Mouse (Mus musculus): ENCODE measurements around the gene Chrm3.
"Not testable (repeated sequence)": the region's sequence is repeated elsewhere in the genome, so short reads cannot be mapped to it uniquely, and the experiment has no call there.

Chrm3 gene

DNA sequence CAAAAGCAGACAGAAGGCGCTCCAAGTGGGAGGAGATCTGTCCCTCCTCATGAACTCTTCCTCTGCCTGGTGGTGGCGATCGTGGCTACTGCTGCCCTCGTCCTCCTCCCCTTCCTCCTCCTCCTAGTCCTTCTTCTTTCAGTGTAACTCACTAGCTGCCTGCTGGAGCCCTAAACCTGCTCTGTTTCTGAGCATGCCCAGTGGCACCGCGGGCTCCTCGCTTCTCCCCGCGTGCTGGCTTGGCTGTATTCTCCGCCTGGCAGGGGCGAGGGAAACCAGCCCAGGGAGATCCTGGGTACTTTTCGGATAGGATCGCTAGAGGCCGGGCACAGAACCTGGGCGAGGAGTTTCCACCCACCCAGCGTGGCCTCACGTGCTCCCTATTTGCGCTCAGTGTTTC lies at the start of gene Chrm3:
TSS of gene Chrm3 (minus strand) at position 71 of the 400 bp plus-strand sequence.
- no peak for DNase-seq (ENCODE audit: extremely low read depth, low read depth)

DNA sequence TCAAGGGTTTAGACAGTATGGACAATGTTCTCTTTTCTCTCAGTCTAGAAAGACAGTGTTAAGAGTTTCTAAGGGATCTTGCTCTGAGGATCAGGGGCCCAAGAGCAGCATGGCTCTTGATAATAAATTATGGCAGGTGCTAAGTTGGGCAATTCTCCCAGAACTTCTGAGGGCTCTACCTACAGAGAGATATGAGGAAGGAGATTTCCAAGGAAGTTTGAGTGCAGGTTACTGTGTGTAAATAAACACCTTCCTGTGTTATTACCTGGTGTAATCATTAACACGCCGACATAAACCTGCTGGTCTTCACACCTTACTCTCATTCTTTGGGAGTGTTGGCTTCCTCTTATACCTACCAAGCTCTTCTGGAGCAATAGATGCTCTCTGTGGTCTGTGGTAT lies 33.7 kb upstream of the Chrm3 start:
- no peak for DNase-seq (ENCODE audit: extremely low read depth, low read depth)

DNA sequence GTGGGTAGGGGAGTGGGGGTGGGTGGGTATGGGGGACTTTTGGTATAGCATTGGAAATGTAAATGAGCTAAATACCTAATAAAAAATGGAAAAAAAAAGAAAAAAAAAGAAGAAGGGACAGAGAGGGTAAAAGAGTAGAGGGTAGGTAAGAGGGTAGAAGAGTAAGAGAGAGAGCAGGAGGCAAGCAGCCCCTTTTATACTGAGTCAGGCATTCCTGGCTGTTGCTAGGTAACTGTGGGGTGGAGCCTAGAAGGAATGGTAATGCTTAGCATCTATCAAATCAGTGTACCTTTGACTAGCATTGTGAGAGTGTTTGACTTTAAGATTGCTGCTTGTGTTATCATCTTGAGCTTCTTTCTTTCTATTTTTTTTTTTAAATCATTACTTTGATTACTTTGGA lies 14.8 kb upstream of the Chrm3 start:
- DNase-seq (ENCODE audit: extremely low read depth, low read depth) = not testable (repeated sequence)

DNA sequence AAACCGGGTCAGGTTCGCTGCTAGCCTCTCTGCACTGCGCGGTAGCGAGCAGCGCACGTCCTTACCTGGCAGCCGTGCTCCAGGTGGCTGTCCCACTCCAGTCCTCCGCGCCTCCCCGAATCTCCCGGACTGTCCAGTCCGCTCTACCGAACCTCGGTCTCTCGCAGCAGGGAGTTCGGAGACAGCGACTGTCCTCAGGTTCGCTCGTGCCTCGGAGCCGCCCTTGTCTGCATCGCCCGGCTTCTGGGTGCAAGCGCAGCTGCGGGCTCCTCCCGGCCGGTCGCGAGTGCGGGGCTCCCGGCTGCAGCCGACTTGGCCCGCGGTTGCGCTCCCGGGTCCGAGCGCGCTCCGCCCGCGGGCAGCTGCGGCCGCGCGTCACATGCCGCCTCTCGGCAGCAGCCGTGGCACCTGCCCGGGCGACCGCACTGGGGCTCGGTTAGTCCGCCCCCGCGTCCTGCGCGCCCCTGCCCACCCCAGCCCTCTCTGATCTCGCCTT lies 400 bp downstream of the Chrm3 start:
- DNase-seq (ENCODE audit: extremely low read depth, low read depth) = no peak

DNA sequence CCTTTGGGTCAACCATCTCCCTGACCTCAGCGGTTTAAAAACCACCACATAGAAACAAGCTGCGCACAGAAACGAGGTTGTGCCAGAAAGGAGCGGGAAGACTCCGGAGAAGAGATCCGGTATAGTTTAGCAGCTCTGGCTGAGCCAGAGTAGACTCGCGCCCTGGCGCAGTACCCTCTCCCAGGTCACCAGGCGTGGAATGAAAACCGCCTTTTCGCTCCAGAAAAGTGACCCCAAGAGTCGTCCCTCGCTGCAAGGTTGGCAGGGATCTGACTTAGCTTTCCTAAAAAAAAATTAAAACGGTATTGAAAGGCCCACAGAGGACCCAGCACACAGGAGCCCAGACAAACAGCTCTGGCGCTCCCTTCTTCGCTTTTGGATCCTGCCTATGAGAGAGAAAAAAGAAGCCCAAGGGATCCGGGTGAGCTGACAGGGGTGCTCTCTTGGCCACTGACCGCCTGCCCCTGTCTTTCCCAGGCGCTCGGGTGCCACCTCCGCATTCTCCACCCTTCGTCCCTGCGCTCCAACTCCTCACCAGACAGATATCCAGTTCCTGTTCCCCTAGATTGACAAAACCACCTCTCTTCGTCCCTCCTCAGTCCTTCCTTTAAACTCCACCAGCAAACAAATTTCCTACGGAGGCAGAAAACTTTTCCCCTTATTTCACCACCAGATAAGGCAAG lies 990 bp downstream of the Chrm3 start:
- no peak for DNase-seq (ENCODE audit: extremely low read depth, low read depth)

GRCm38 (mm10) chr13:10355796-10356195 lies 4.9 kb downstream of the Chrm3 start:
- no peak for DNase-seq (ENCODE audit: extremely low read depth, low read depth)

- no peak for DNase-seq (ENCODE audit: extremely low read depth, low read depth)
These were observed 5.6 kb downstream of the Chrm3 start for GRCm38 (mm10) chr13:10354885-10355575.

- DNase-seq (ENCODE audit: extremely low read depth, low read depth) = no peak
These were observed 8.5 kb downstream of the Chrm3 start for GRCm38 (mm10) chr13:10352141-10352540.

DNA sequence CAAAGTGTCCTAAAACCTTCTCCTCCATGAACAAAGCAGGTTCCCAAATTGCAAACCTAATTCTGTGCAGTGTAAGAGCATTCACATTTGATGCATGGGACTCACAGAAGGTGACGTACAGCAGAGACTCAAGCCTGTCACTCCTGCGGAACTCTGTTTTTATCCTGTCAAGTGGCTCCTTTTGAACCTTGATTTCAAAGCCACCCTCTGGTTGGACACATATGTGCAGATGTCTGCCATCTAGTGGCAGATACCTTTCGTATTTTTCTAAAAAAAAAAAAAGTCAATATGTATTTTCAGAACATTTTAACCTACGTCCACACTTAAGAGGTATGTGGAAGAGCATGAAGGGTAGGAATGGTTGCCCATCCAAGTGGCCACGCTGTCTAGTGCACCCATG lies 16.3 kb downstream of the Chrm3 start:
- DNase-seq (ENCODE audit: extremely low read depth, low read depth) = peak; percentile 4

GRCm38 (mm10) chr13:10335558-10335957 lies 25.1 kb downstream of the Chrm3 start:
- DNase-seq (ENCODE audit: extremely low read depth, low read depth) = no peak

- no peak for DNase-seq (ENCODE audit: extremely low read depth, low read depth)
These were observed 27.9 kb downstream of the Chrm3 start for GRCm38 (mm10) chr13:10332762-10333161.

DNA sequence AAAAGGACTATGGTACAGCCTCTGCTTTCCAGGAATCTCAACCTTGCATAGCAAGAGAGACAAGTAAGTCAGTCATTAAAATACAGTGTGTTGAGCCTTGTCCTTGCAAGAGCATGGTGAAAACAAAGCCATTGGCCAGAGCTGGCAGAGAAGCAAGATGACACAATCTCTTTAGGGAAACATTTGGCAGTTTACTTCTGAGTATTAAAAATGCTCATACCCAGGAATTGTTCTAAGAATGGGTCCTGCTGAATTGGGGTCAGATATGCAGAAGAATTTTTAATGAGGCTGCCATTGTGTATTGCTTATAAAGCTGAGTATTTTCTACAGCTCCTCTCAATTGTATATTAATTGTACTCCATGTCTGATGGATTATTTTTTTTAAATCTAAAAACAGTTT lies 50.8 kb downstream of the Chrm3 start:
- DNase-seq (ENCODE audit: extremely low read depth, low read depth) = no peak

GRCm38 (mm10) chr13:10295160-10295559 lies 65.5 kb downstream of the Chrm3 start:
- no peak for DNase-seq (ENCODE audit: extremely low read depth, low read depth)

GRCm38 (mm10) chr13:10284331-10284730 lies 76.3 kb downstream of the Chrm3 start:
- DNase-seq (ENCODE audit: extremely low read depth, low read depth) = no peak

- DNase-seq (ENCODE audit: extremely low read depth, low read depth) = no peak
These were observed 85.7 kb downstream of the Chrm3 start for GRCm38 (mm10) chr13:10274907-10275306.

DNA sequence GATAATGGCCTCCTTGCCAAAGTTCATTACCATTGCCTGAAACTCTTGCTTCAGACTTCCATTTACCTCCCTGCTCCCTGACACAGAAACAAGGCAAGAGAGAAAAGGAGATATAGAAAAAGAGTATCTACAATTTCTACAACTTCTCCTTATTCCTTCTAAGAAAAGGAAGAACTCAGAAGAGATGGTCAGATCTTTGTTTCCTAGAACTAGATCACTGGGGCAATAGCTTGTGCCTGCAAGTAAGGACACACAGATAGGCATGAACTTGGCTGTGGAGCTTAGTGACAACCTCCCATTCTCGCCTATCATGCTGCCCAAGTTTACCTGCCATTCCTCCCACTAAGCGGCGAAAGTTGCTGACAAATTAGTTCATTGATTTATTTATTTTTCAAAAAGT lies 96.9 kb downstream of the Chrm3 start:
- peak; percentile 77 for DNase-seq (ENCODE audit: extremely low read depth, low read depth)

DNA sequence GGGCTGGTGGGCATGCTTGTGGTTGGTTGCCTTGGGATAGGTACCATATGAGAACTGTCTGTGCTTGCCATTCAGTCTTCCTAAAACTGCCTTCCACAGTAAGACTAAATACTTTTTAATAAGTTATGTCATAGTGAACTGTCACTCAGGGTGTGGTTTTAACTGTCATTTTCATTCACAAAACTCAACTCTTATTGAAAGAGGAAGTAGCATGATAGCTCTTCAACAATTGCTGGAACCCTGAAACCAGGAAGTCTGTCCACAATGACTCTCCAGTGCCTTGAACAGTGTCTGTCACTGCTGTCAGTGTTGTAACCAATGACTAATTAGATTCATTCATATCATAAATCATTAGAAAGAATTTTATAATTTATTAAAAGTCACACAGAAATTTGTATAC lies 107.6 kb downstream of the Chrm3 start:
- DNase-seq (ENCODE audit: extremely low read depth, low read depth) = peak; percentile 90

DNA sequence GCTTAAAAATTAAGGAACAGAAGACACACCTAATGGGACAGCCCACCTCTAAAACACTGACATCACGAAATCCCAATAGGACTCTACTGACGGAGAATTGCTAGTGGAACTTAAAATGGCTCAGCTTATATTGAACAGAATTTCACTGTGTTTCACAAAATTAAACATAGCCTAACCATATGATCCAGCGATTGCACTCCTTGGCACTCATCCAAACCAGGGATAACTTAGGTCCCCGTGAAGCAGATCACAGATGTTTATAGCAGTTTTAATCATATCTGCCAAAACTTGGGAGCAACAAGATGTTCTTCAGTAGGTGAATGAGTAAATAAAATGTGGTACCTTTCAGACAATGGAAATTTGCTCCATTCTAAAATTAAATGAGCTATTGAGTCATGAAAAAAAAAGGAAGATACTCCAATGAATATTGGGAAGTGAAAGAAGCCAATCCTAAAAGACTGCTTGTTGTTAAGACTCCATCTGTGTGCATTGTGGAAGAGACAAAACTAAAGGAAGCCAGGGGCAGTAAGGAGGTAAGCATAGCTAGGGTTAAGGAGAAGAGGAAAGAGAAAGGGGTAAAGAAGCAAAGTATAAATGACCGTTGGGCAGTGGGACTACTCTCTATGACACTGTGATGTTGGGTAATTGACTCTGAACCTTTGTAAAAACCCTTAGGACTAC lies 109.0 kb downstream of the Chrm3 start:
- no peak for DNase-seq (ENCODE audit: extremely low read depth, low read depth)

DNA sequence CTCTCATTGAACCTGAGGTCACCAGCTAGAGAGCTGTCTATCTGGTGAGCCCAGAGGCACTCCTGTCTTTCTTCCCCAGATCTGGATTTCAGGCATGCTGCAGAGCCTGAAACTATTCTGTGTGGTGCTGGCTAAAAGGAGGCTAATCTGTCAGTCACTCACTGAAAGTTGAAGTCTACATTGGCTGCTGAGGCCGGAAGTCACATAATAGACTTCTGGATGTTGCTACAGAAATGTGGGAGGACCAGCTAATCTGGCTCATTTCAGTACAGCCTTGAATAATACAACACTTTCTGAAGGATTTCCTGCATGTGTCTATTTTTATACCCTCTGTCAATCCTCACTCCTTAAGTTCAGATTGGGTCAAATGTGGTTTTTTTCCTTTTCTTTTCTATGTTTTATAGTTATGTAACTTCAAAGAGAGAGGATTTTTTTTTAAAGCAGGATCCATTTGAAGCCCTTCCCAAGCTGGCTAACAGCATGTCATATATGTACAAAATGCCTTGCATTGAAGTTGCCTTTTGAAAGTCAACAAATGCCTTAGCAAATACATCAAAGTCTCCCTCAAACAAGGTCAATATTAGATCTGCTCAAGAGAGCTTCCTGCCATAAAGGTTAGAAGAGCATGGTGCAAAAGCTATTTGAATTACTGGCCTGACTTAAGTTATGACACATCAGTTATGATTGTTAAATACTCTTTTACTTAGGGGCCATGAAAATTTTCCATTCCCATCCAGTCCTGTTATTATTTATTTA lies 116.2 kb downstream of the Chrm3 start:
- no peak for DNase-seq (ENCODE audit: extremely low read depth, low read depth)

GRCm38 (mm10) chr13:10240238-10240637 lies 120.4 kb downstream of the Chrm3 start:
- no peak for DNase-seq (ENCODE audit: extremely low read depth, low read depth)

DNA sequence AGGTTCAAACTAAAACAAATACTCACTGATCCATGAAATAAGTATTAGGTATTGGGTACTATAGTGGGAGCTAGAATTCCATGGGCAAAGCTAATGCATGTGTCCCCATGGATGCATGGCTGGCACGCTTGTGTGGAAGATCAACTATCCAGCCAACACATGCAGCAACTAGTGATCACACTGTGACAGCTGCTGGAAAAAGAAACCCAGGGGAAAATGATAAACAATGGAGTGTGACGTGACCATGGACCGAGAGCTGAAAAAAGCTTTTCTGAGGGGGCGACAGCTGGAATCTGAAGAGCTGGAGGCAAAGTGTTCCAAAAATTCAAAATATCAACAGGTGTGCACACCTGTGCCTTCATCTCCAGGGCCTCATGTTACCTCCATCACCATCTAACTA lies 120.8 kb downstream of the Chrm3 start:
- DNase-seq (ENCODE audit: extremely low read depth, low read depth) = no peak

DNA sequence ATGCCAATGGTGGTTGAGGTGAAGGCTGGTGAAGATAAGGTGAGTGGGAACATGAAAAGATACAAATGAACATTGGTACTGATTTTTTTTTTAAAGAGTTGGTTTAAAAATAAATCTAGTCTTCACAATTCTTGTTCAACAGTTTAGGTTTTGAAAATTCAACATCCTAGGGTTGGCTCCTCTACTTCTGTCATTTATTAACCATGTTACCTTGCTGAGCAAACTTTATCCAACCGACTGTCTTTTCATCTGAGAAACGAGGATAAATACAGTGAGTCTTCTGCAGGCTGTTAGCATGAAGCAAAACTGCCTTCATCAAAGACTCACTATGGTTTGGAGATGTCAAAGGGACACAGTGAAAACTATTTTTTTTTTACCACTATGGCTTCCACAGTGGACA lies 123.0 kb downstream of the Chrm3 start:
- no peak for DNase-seq (ENCODE audit: extremely low read depth, low read depth)

Measured in MEL-GATA-1-ER (cell line).